Mouse (Mus musculus) lung, embryonic 15.5 days (tissue): ENCODE data around the gene Zfp871. TPM values are rescaled to one million over a fixed set of nuclear protein-coding genes. Genes with fewer than 3 reads are reported as not detected.

Experiments used
- ATAC-seq: fragments of 200-750 bp; cut with Nextera tagmentation; 2 replicates; pipeline ENCODE4 v1.8.0; 2017; ENCODE audit warnings: moderate number of reproducible peaks, borderline replicate concordance; ENCODE audit not compliant: low FRiP score, low TSS enrichment; ENCODE audit errors: extremely low read depth
- H3K27ac ChIP-seq: fragments of 300-500 bp; sonication (generic); 2 replicates; pipeline ENCODE4 v1.5.1; 2015; ENCODE audit warnings: moderate library complexity, mild to moderate bottlenecking, inconsistent platforms
- H3K27me3 ChIP-seq: fragments of 300-500 bp; sonication (generic); 2 replicates; pipeline ENCODE4 v1.6.1; 2015; ENCODE audit warnings: inconsistent platforms
- H3K36me3 ChIP-seq: fragments of 300-500 bp; sonication (generic); 2 replicates; pipeline ENCODE4 v1.6.1; 2015; ENCODE audit warnings: inconsistent platforms
- H3K4me1 ChIP-seq: fragments of 300-500 bp; sonication (generic); 2 replicates; pipeline ENCODE4 v1.6.1; 2015; ENCODE audit warnings: inconsistent platforms
- H3K4me2 ChIP-seq: fragments of 300-500 bp; sonication (generic); 2 replicates; pipeline ENCODE4 v1.6.1; 2015; ENCODE audit warnings: inconsistent platforms, mild to moderate bottlenecking, moderate library complexity
- H3K4me3 ChIP-seq: fragments of 300-500 bp; sonication (generic); 2 replicates; pipeline ENCODE4 v1.5.1; 2015; ENCODE audit warnings: mild to moderate bottlenecking, inconsistent platforms
- H3K9ac ChIP-seq: fragments of 300-500 bp; sonication (generic); 2 replicates; pipeline ENCODE4 v1.6.1; 2015; ENCODE audit warnings: inconsistent platforms
- H3K9me3 ChIP-seq: fragments of 300-500 bp; sonication (generic); 2 replicates; pipeline ENCODE4 v1.6.1; 2016; ENCODE audit warnings: inconsistent platforms
- WGBS: fragments of 180-500 bp; shearing (Covaris S2); methylation state at CpG from one replicate; pipeline ENCODE4 v1.1.7; 2015; 5-methylcytosine and 5-hydroxymethylcytosine counted together
- polyA plus RNA-seq: library from polyadenylated mRNA; unstranded; fragments of >200 nt; fragmentation: Nextera tagmentation; extraction: Ambion mirVana; gene quantifications from 2 replicates; pipeline ENCODE4 v1.2.1, GENCODE M21; 2015

The Zfp871 gene
- polyA plus RNA-seq, 1 experiment from 2014 or later, result 33.8 TPM

GRCm38 (mm10) chr17:32787436-32788093 lies 522 bp downstream of the Zfp871 start:
- H3K27me3 ChIP-seq, result no peaks in the 10 kb centered on the region
- peak overlapping the region; percentile 71 for H3K4me2 ChIP-seq
- H3K9me3 ChIP-seq, result no peaks in the 10 kb centered on the region
- ATAC-seq, result peak; percentile 88
- H3K4me1 ChIP-seq, result peaks cover 26% of the 10 kb centered on the region
- H3K4me3 ChIP-seq, result peak overlapping the region; percentile 91
- H3K27ac ChIP-seq, result peak overlapping the region; percentile 96
- peak overlapping the region; percentile 98 for H3K9ac ChIP-seq
- WGBS, result 1% methylated on average over 31 of the region's 31 CpGs
- peaks cover 29% of the 10 kb centered on the region for H3K36me3 ChIP-seq

- peak overlapping the region; percentile 98 for H3K9ac ChIP-seq
- no peak overlapping the region for H3K27ac ChIP-seq
- peaks cover 29% of the 10 kb centered on the region for H3K36me3 ChIP-seq
- H3K4me1 ChIP-seq, result peaks cover 26% of the 10 kb centered on the region
- H3K27me3 ChIP-seq, result no peaks in the 10 kb centered on the region
- peak overlapping the region; percentile 71 for H3K4me2 ChIP-seq
- peak overlapping the region; percentile 91 for H3K4me3 ChIP-seq
- ATAC-seq, result no peak
- WGBS, result 55% methylated on average over 6 of the region's 6 CpGs
- no peaks in the 10 kb centered on the region for H3K9me3 ChIP-seq
These were observed 1.1 kb downstream of the Zfp871 start for GRCm38 (mm10) chr17:32786944-32787343.

GRCm38 (mm10) chr17:32785656-32786055 lies 2.4 kb downstream of the Zfp871 start:
- Histone ChIP-seq H3K4me2 (no peak overlapping the region; the same call in 1 of the 2 replicates), H3K9ac (no peak overlapping the region), H3K36me3 (peaks cover 31% of the 10 kb centered on the region), H3K4me3 (no peak overlapping the region), H3K27ac (no peak overlapping the region), H3K27me3 (no peaks in the 10 kb centered on the region), H3K9me3 (no peaks in the 10 kb centered on the region), H3K4me1 (peaks cover 26% of the 10 kb centered on the region)
- WGBS, result 79% methylated on average over 3 of the region's 3 CpGs
- no peak for ATAC-seq

- no peak overlapping the region for H3K9ac ChIP-seq
- H3K27ac ChIP-seq, result no peak overlapping the region
- H3K4me3 ChIP-seq, result no peak overlapping the region
- ATAC-seq, result no peak
- peaks cover 63% of the 10 kb centered on the region for H3K36me3 ChIP-seq
- no peaks in the 10 kb centered on the region for H3K4me1 ChIP-seq
- WGBS, result 95% methylated on average over 3 of the region's 3 CpGs
- no peaks in the 10 kb centered on the region for H3K27me3 ChIP-seq
- H3K4me2 ChIP-seq, result no peak overlapping the region
- no peaks in the 10 kb centered on the region for H3K9me3 ChIP-seq
These were observed 10.5 kb downstream of the Zfp871 start for GRCm38 (mm10) chr17:32777564-32777963.

GRCm38 (mm10) chr17:32771213-32771612 lies 16.9 kb downstream of the Zfp871 start:
- whole genome bisulfite sequencing, result 73% methylated on average over 1 of the region's 1 CpGs
- H3K27ac ChIP-seq, result no peak overlapping the region
- no peak overlapping the region for H3K9ac ChIP-seq
- H3K27me3 ChIP-seq, result no peaks in the 10 kb centered on the region
- ATAC-seq, result no peak
- H3K36me3 ChIP-seq, result peaks cover 82% of the 10 kb centered on the region
- H3K4me1 ChIP-seq, result no peaks in the 10 kb centered on the region
- no peak overlapping the region for H3K4me3 ChIP-seq
- H3K9me3 ChIP-seq, result no peaks in the 10 kb centered on the region
- no peak overlapping the region for H3K4me2 ChIP-seq

GRCm38 (mm10) chr17:32766422-32766821 lies 21.7 kb downstream of the Zfp871 start:
- H3K4me1 ChIP-seq, result no peaks in the 10 kb centered on the region
- no peak for ATAC-seq
- H3K4me3 ChIP-seq, result no peak overlapping the region
- H3K4me2 ChIP-seq, result no peak overlapping the region
- no peak overlapping the region for H3K27ac ChIP-seq
- no peaks in the 10 kb centered on the region for H3K9me3 ChIP-seq
- peaks cover 66% of the 10 kb centered on the region for H3K36me3 ChIP-seq
- 89% methylated on average over 2 of the region's 2 CpGs for WGBS
- H3K9ac ChIP-seq, result no peak overlapping the region
- H3K27me3 ChIP-seq, result no peaks in the 10 kb centered on the region

- Histone ChIP-seq H3K36me3 (no peaks in the 10 kb centered on the region), H3K4me2 (no peak overlapping the region), H3K27ac (no peak overlapping the region), H3K9ac (no peak overlapping the region), H3K27me3 (no peaks in the 10 kb centered on the region), H3K9me3 (no peaks in the 10 kb centered on the region), H3K4me3 (no peak overlapping the region), H3K4me1 (no peaks in the 10 kb centered on the region)
- 35% methylated on average over 5 of the region's 5 CpGs for WGBS
- no peak for ATAC-seq
These were observed 30.8 kb downstream of the Zfp871 start for GRCm38 (mm10) chr17:32757331-32757730.

GRCm38 (mm10) chr17:32753634-32754033 lies 34.5 kb downstream of the Zfp871 start:
- Histone ChIP-seq H3K4me2 (no peak overlapping the region), H3K27ac (no peak overlapping the region), H3K4me3 (no peak overlapping the region), H3K27me3 (no peaks in the 10 kb centered on the region), H3K9ac (no peak overlapping the region), H3K4me1 (no peaks in the 10 kb centered on the region), H3K9me3 (no peaks in the 10 kb centered on the region), H3K36me3 (no peaks in the 10 kb centered on the region)
- 12% methylated on average over 12 of the region's 12 CpGs for WGBS
- ATAC-seq, result no peak

- H3K4me1 ChIP-seq, result no peaks in the 10 kb centered on the region
- no peaks in the 10 kb centered on the region for H3K36me3 ChIP-seq
- 50% methylated on average over 6 of the region's 6 CpGs for WGBS
- ATAC-seq, result no peak
- no peak overlapping the region for H3K27ac ChIP-seq
- H3K4me2 ChIP-seq, result no peak overlapping the region
- no peak overlapping the region for H3K9ac ChIP-seq
- no peak overlapping the region for H3K4me3 ChIP-seq
- no peaks in the 10 kb centered on the region for H3K27me3 ChIP-seq
- no peaks in the 10 kb centered on the region for H3K9me3 ChIP-seq
These were observed 35.2 kb downstream of the Zfp871 start for GRCm38 (mm10) chr17:32752813-32753360.

- H3K4me2 ChIP-seq, result no peak overlapping the region
- H3K9me3 ChIP-seq, result no peaks in the 10 kb centered on the region
- H3K27me3 ChIP-seq, result no peaks in the 10 kb centered on the region
- H3K27ac ChIP-seq, result no peak overlapping the region
- no peaks in the 10 kb centered on the region for H3K4me1 ChIP-seq
- H3K36me3 ChIP-seq, result no peaks in the 10 kb centered on the region
- H3K4me3 ChIP-seq, result no peak overlapping the region
- no peak overlapping the region for H3K9ac ChIP-seq
- 38% methylated on average over 5 of the region's 5 CpGs for WGBS
- ATAC-seq, result no peak
These were observed 37.5 kb downstream of the Zfp871 start for GRCm38 (mm10) chr17:32750611-32751010.

- H3K4me3 ChIP-seq, result no peak overlapping the region
- H3K4me1 ChIP-seq, result no peaks in the 10 kb centered on the region
- no peak overlapping the region for H3K27ac ChIP-seq
- H3K4me2 ChIP-seq, result no peak overlapping the region
- H3K27me3 ChIP-seq, result no peaks in the 10 kb centered on the region
- no peak for ATAC-seq
- no peaks in the 10 kb centered on the region for H3K9me3 ChIP-seq
- 61% methylated on average over 1 of the region's 1 CpGs for WGBS
- no peaks in the 10 kb centered on the region for H3K36me3 ChIP-seq
- H3K9ac ChIP-seq, result no peak overlapping the region
These were observed 47.0 kb downstream of the Zfp871 start for GRCm38 (mm10) chr17:32741057-32741456.

GRCm38 (mm10) chr17:32738406-32738805 lies 49.7 kb downstream of the Zfp871 start:
- Histone ChIP-seq H3K4me1 (no peaks in the 10 kb centered on the region), H3K4me2 (no peak overlapping the region), H3K36me3 (no peaks in the 10 kb centered on the region), H3K9ac (no peak overlapping the region), H3K27me3 (no peaks in the 10 kb centered on the region), H3K27ac (no peak overlapping the region), H3K9me3 (no peaks in the 10 kb centered on the region), H3K4me3 (no peak overlapping the region)
- 79% methylated on average over 1 of the region's 1 CpGs for WGBS
- ATAC-seq, result no peak
